Mouse (Mus musculus): ENCODE results near the gene Gng5. TPM values are rescaled to one million over a fixed set of nuclear protein-coding genes. Genes with fewer than 3 reads are reported as not detected.
A peak's percentile ranks its signal among the peaks of the same experiment; 100 is the strongest.

The Gng5 gene
- 846 and 915 TPM in 2 replicates for polyA plus RNA-seq (2014; fragmentation: Nextera tagmentation; extraction: Ambion mirVana)

- ATAC-seq (ENCODE audit: low read depth) (peak; percentile 94), DNase-seq (ENCODE audit: low spot score) (peak; percentile 94)
- Histone ChIP-seq H3K27ac (replicated peaks; ENCODE audit: low read depth, low read length) (peak within 1 kb of the TSS; percentile 93), H3K4me1 (ENCODE audit: control insufficient read depth, insufficient read depth, low read length) (peaks cover 18% of the 10 kb centered on the region), H3K36me3 (ENCODE audit: control insufficient read depth, insufficient read depth, low read length) (peaks cover 17% of the 10 kb centered on the region), H3K27me3 (replicated peaks; ENCODE audit: control insufficient read depth, insufficient read depth, low read length) (no peaks in the 10 kb centered on the region), H3K9me3 (ENCODE audit: control insufficient read depth, low read length) (no peaks in the 10 kb centered on the region), H3K4me3 (ENCODE audit: low read depth, low read length) (peak within 1 kb of the TSS; percentile 67), H3K9ac (ENCODE audit: low read depth, low read length) (peak within 1 kb of the TSS; percentile 87), H3K4me2 (ENCODE audit: low read depth, low read length) (peak within 1 kb of the TSS; percentile 72)
- WGBS = no CpG with 5 or more reads among the region's 88 CpGs
Measured at GRCm38 (mm10) chr3:146499431-146500002, at the start of gene Gng5, which contains the start of gene Spata1. Gng5 (plus strand) TSS chr3:146499807. Spata1 (minus strand) TSS chr3:146499753.

GRCm38 (mm10) chr3:146450371-146450841 is 49.2 kb upstream of the Gng5 start:
- Histone ChIP-seq H3K9ac (ENCODE audit: low read depth, low read length) (peak overlapping the region; percentile 66), H3K27me3 (replicated peaks; ENCODE audit: control insufficient read depth, insufficient read depth, low read length) (no peaks in the 10 kb centered on the region), H3K4me2 (ENCODE audit: low read depth, low read length) (peak overlapping the region; percentile 55), H3K9me3 (ENCODE audit: control insufficient read depth, low read length) (peaks cover 4% of the 10 kb centered on the region; the same call in 1 of the 2 replicates), H3K4me3 (ENCODE audit: low read depth, low read length) (peak overlapping the region; percentile 45), H3K36me3 (ENCODE audit: control insufficient read depth, insufficient read depth, low read length) (peaks cover 9% of the 10 kb centered on the region), H3K4me1 (ENCODE audit: control insufficient read depth, insufficient read depth, low read length) (no peaks in the 10 kb centered on the region), H3K27ac (replicated peaks; ENCODE audit: low read depth, low read length) (peak overlapping the region; percentile 64)
- WGBS = 0% methylated on average over 29 of the region's 29 CpGs
- DNase-seq (ENCODE audit: low spot score) = peak; percentile 97
- peak; percentile 99 for ATAC-seq (ENCODE audit: low read depth)

GRCm38 (mm10) chr3:146451375-146451774 is 48.2 kb upstream of the Gng5 start:
- no peak for ATAC-seq (ENCODE audit: low read depth)
- no peaks in the 10 kb centered on the region for H3K4me1 ChIP-seq (ENCODE audit: control insufficient read depth, insufficient read depth, low read length)
- peak overlapping the region; percentile 55 for H3K4me2 ChIP-seq (ENCODE audit: low read depth, low read length)
- H3K27me3 ChIP-seq (replicated peaks; ENCODE audit: control insufficient read depth, insufficient read depth, low read length) = no peaks in the 10 kb centered on the region
- H3K4me3 ChIP-seq (ENCODE audit: low read depth, low read length) = no peak overlapping the region; the same call in 1 of the 2 replicates
- no peak for DNase-seq (ENCODE audit: low spot score)
- WGBS = 85% methylated on average over 5 of the region's 5 CpGs
- H3K9me3 ChIP-seq (ENCODE audit: control insufficient read depth, low read length) = no peaks in the 10 kb centered on the region
- H3K36me3 ChIP-seq (ENCODE audit: control insufficient read depth, insufficient read depth, low read length) = peaks cover 9% of the 10 kb centered on the region
- H3K9ac ChIP-seq (ENCODE audit: low read depth, low read length) = no peak overlapping the region
- H3K27ac ChIP-seq (replicated peaks; ENCODE audit: low read depth, low read length) = no peak overlapping the region

GRCm38 (mm10) chr3:146462939-146463338 is 36.7 kb upstream of the Gng5 start:
- H3K4me1 ChIP-seq (ENCODE audit: control insufficient read depth, insufficient read depth, low read length) = no peaks in the 10 kb centered on the region
- DNase-seq (ENCODE audit: low spot score) (no peak), ATAC-seq (ENCODE audit: low read depth) (no peak)
- H3K36me3 ChIP-seq (ENCODE audit: control insufficient read depth, insufficient read depth, low read length) = peaks cover 2% of the 10 kb centered on the region; the same call in 1 of the 2 replicates
- H3K9ac ChIP-seq (ENCODE audit: low read depth, low read length) = no peak overlapping the region
- H3K27ac ChIP-seq (replicated peaks; ENCODE audit: low read depth, low read length) = no peak overlapping the region
- H3K4me2 ChIP-seq (ENCODE audit: low read depth, low read length) = no peak overlapping the region
- no peaks in the 10 kb centered on the region for H3K9me3 ChIP-seq (ENCODE audit: control insufficient read depth, low read length)
- WGBS = 57% methylated on average over 2 of the region's 2 CpGs
- no peaks in the 10 kb centered on the region for H3K27me3 ChIP-seq (replicated peaks; ENCODE audit: control insufficient read depth, insufficient read depth, low read length)
- H3K4me3 ChIP-seq (ENCODE audit: low read depth, low read length) = no peak overlapping the region

- no peaks in the 10 kb centered on the region for H3K27me3 ChIP-seq (replicated peaks; ENCODE audit: control insufficient read depth, insufficient read depth, low read length)
- no peak overlapping the region for H3K4me2 ChIP-seq (ENCODE audit: low read depth, low read length)
- no peak overlapping the region for H3K9ac ChIP-seq (ENCODE audit: low read depth, low read length)
- no peaks in the 10 kb centered on the region for H3K4me1 ChIP-seq (ENCODE audit: control insufficient read depth, insufficient read depth, low read length)
- H3K27ac ChIP-seq (replicated peaks; ENCODE audit: low read depth, low read length) = no peak overlapping the region
- DNase-seq (ENCODE audit: low spot score) (no peak), ATAC-seq (ENCODE audit: low read depth) (no peak)
- H3K4me3 ChIP-seq (ENCODE audit: low read depth, low read length) = no peak overlapping the region
- H3K36me3 ChIP-seq (ENCODE audit: control insufficient read depth, insufficient read depth, low read length) = peaks cover 2% of the 10 kb centered on the region; the same call in 1 of the 2 replicates
- 76% methylated on average over 2 of the region's 2 CpGs for WGBS
- no peaks in the 10 kb centered on the region for H3K9me3 ChIP-seq (ENCODE audit: control insufficient read depth, low read length)
Measured at GRCm38 (mm10) chr3:146469226-146469625, 30.4 kb upstream of the Gng5 start.

- Histone ChIP-seq H3K4me1 (ENCODE audit: control insufficient read depth, insufficient read depth, low read length) (no peaks in the 10 kb centered on the region), H3K27ac (replicated peaks; ENCODE audit: low read depth, low read length) (no peak overlapping the region), H3K27me3 (replicated peaks; ENCODE audit: control insufficient read depth, insufficient read depth, low read length) (no peaks in the 10 kb centered on the region), H3K4me2 (ENCODE audit: low read depth, low read length) (no peak overlapping the region), H3K9ac (ENCODE audit: low read depth, low read length) (no peak overlapping the region), H3K4me3 (ENCODE audit: low read depth, low read length) (no peak overlapping the region), H3K9me3 (ENCODE audit: control insufficient read depth, low read length) (no peaks in the 10 kb centered on the region), H3K36me3 (ENCODE audit: control insufficient read depth, insufficient read depth, low read length) (no peaks in the 10 kb centered on the region)
- 65% methylated on average over 4 of the region's 4 CpGs for WGBS
- ATAC-seq (ENCODE audit: low read depth) = no peak
- DNase-seq (ENCODE audit: low spot score) = no peak
Measured at GRCm38 (mm10) chr3:146472657-146473056, 26.9 kb upstream of the Gng5 start.

GRCm38 (mm10) chr3:146473741-146474140 is 25.9 kb upstream of the Gng5 start:
- H3K36me3 ChIP-seq (ENCODE audit: control insufficient read depth, insufficient read depth, low read length) = no peaks in the 10 kb centered on the region

GRCm38 (mm10) chr3:146474428-146474827 is 25.2 kb upstream of the Gng5 start:
- Histone ChIP-seq H3K4me2 (ENCODE audit: low read depth, low read length) (no peak overlapping the region), H3K27me3 (replicated peaks; ENCODE audit: control insufficient read depth, insufficient read depth, low read length) (no peaks in the 10 kb centered on the region), H3K36me3 (ENCODE audit: control insufficient read depth, insufficient read depth, low read length) (no peaks in the 10 kb centered on the region), H3K4me3 (ENCODE audit: low read depth, low read length) (no peak overlapping the region), H3K27ac (replicated peaks; ENCODE audit: low read depth, low read length) (no peak overlapping the region), H3K9me3 (ENCODE audit: control insufficient read depth, low read length) (no peaks in the 10 kb centered on the region), H3K4me1 (ENCODE audit: control insufficient read depth, insufficient read depth, low read length) (no peaks in the 10 kb centered on the region), H3K9ac (ENCODE audit: low read depth, low read length) (no peak overlapping the region)
- WGBS = 95% methylated on average over 3 of the region's 3 CpGs
- DNase-seq (ENCODE audit: low spot score) = no peak
- no peak for ATAC-seq (ENCODE audit: low read depth)

More at GRCm38 (mm10) chr3:146473741-146474140, 25.9 kb upstream of the Gng5 start:
- Histone ChIP-seq H3K4me2 (ENCODE audit: low read depth, low read length) (no peak overlapping the region), H3K9ac (ENCODE audit: low read depth, low read length) (no peak overlapping the region), H3K4me3 (ENCODE audit: low read depth, low read length) (no peak overlapping the region), H3K27ac (replicated peaks; ENCODE audit: low read depth, low read length) (no peak overlapping the region), H3K9me3 (ENCODE audit: control insufficient read depth, low read length) (no peaks in the 10 kb centered on the region), H3K4me1 (ENCODE audit: control insufficient read depth, insufficient read depth, low read length) (no peaks in the 10 kb centered on the region), H3K27me3 (replicated peaks; ENCODE audit: control insufficient read depth, insufficient read depth, low read length) (no peaks in the 10 kb centered on the region)
- DNase-seq (ENCODE audit: low spot score) (no peak), ATAC-seq (ENCODE audit: low read depth) (no peak)

- Histone ChIP-seq H3K27ac (replicated peaks; ENCODE audit: low read depth, low read length) (no peak overlapping the region), H3K4me1 (ENCODE audit: control insufficient read depth, insufficient read depth, low read length) (no peaks in the 10 kb centered on the region), H3K4me3 (ENCODE audit: low read depth, low read length) (no peak overlapping the region), H3K9me3 (ENCODE audit: control insufficient read depth, low read length) (no peaks in the 10 kb centered on the region), H3K36me3 (ENCODE audit: control insufficient read depth, insufficient read depth, low read length) (0 out of 2 replicates have a peak, but pooled peaks cover 5% of the 10 kb centered on the region), H3K4me2 (ENCODE audit: low read depth, low read length) (no peak overlapping the region), H3K27me3 (replicated peaks; ENCODE audit: control insufficient read depth, insufficient read depth, low read length) (no peaks in the 10 kb centered on the region), H3K9ac (ENCODE audit: low read depth, low read length) (no peak overlapping the region)
- no peak for DNase-seq (ENCODE audit: low spot score)
- 70% methylated on average over 2 of the region's 2 CpGs for WGBS
- no peak for ATAC-seq (ENCODE audit: low read depth)
Measured at GRCm38 (mm10) chr3:146482044-146482443, 17.6 kb upstream of the Gng5 start.
